Comparison of ENCODE assay signal across 7 mouse cellular contexts in the genomic region with DNA sequence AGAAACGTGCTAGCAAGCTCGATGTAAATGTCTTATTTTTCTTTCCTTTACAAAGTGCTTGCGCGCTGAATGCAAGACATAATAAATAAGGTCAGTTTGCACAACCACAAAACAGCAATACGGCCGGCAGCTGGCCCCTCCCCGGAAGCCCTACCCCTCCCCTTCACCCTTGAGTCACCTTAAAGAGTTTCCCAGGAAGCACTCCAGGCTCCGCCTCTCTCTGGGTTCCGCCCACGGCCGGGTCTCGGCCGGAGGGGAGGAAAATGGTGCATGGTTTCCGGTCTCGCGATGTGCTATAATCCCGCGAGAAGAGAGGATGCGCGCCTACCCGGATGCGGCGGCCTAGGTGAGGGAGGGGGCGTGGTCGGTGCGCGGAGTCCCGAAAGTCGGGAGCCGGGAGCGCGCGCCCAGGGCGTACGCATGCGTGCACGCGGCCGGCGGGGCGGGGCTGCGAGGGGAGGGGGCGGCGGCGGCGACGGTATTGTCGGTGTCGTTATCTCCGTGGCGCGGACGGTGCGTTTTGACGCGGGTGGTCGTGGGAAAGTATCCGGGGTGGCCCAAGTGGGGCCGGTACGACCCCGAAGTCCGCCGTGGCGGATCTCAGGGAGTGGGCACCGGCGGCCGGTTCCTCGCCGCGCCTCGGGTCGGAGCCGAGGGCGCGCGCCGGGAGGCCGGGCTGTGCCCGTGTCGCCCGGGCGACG. TPM values are rescaled to one million over a fixed set of nuclear protein-coding genes. Genes with fewer than 3 reads are reported as not detected.
DNase-seq lines count a peak whose midpoint lies in the region; ATAC-seq lines count a peak whose summit lies in the region.

A gene (minus strand): TSS at position 281 of the 701 bp plus-strand sequence.
A gene (plus strand): TSS at position 313 of the 701 bp plus-strand sequence.

- DNase-seq in adrenal gland, postnatal 14 days: peak; percentile 100
- peak; percentile 99 for DNase-seq in embryonic facial prominence, embryonic 11.5 days (ENCODE audit: low spot score)
- DNase-seq in kidney, adult 11 months: peak; percentile 99
- peak; percentile 100 for DNase-seq in limb, embryonic 10.5 days (ENCODE audit: low spot score)
- DNase-seq in spleen, adult 12 weeks (ENCODE audit: low spot score): peak; percentile 99

- no peaks in the 10 kb centered on the region for H3K4me1 ChIP-seq in embryonic facial prominence, embryonic 11.5 days (ENCODE audit: control insufficient read depth, insufficient read depth, low read length)
- H3K4me1 ChIP-seq in limb, embryonic 10.5 days: peaks cover 25% of the 10 kb centered on the region
- H3K4me1 ChIP-seq in midbrain, embryonic 13.5 days (replicated peaks): peaks cover 37% of the 10 kb centered on the region

- WGBS in embryonic facial prominence, embryonic 11.5 days: under 1% methylated on average over 75 of the region's 83 CpGs
- under 1% methylated on average over 83 of the region's 83 CpGs for WGBS in limb, embryonic 10.5 days
- WGBS in midbrain, embryonic 13.5 days: under 1% methylated on average over 62 of the region's 83 CpGs

- ATAC-seq in embryonic facial prominence, embryonic 11.5 days (replicated peaks; ENCODE audit: insufficient number of reproducible peaks, low FRiP score, low TSS enrichment, low read depth): peak; percentile 92
- ATAC-seq in granulocyte monocyte progenitor cell, adult 5-6 weeks (replicated peaks; ENCODE audit: poor library complexity, severe bottlenecking): peak; percentile 97
- peak; percentile 97 for ATAC-seq in midbrain, embryonic 13.5 days

- H3K9ac ChIP-seq in embryonic facial prominence, embryonic 11.5 days (replicated peaks; ENCODE audit: low read length): peak within 1 kb of the TSS; percentile 90
- peak within 1 kb of the TSS; percentile 96 for H3K9ac ChIP-seq in midbrain, embryonic 13.5 days (replicated peaks)

- H3K4me3 ChIP-seq in embryonic facial prominence, embryonic 11.5 days (ENCODE audit: low read depth, low read length): peak within 1 kb of the TSS; percentile 93
- H3K4me3 ChIP-seq in limb, embryonic 10.5 days: peak within 1 kb of the TSS; percentile 95
- peak within 1 kb of the TSS; percentile 95 for H3K4me3 ChIP-seq in midbrain, embryonic 13.5 days (replicated peaks)

- peak within 1 kb of the TSS; percentile 65; the same call in 1 of the 2 replicates for H3K27ac ChIP-seq in embryonic facial prominence, embryonic 11.5 days (replicated peaks; ENCODE audit: low read depth, low read length)
- H3K27ac ChIP-seq in limb, embryonic 10.5 days: peak within 1 kb of the TSS; percentile 95
- peak within 1 kb of the TSS; percentile 85 for H3K27ac ChIP-seq in midbrain, embryonic 13.5 days

- peak within 1 kb of the TSS; percentile 81 for H3K4me2 ChIP-seq in embryonic facial prominence, embryonic 11.5 days (ENCODE audit: low read depth, low read length)
- H3K4me2 ChIP-seq in midbrain, embryonic 13.5 days (replicated peaks): peak within 1 kb of the TSS; percentile 91

- no peaks in the 10 kb centered on the region; the same call in 1 of the 2 replicates for H3K36me3 ChIP-seq in embryonic facial prominence, embryonic 11.5 days (replicated peaks; ENCODE audit: control insufficient read depth, insufficient read depth, low read depth, low read length)
- H3K36me3 ChIP-seq in limb, embryonic 10.5 days: peaks cover 35% of the 10 kb centered on the region
- H3K36me3 ChIP-seq in midbrain, embryonic 13.5 days: peaks cover 16% of the 10 kb centered on the region

- H3K27me3 ChIP-seq in embryonic facial prominence, embryonic 11.5 days (ENCODE audit: control insufficient read depth, insufficient read depth, low read length): no peaks in the 10 kb centered on the region
- no peaks in the 10 kb centered on the region for H3K27me3 ChIP-seq in limb, embryonic 10.5 days (ENCODE audit: low read depth, poor library complexity, severe bottlenecking)
- no peaks in the 10 kb centered on the region for H3K27me3 ChIP-seq in midbrain, embryonic 13.5 days

- H3K9me3 ChIP-seq in embryonic facial prominence, embryonic 11.5 days (replicated peaks; ENCODE audit: control insufficient read depth, low read length): no peaks in the 10 kb centered on the region
- H3K9me3 ChIP-seq in limb, embryonic 10.5 days (replicated peaks): no peaks in the 10 kb centered on the region
- H3K9me3 ChIP-seq in midbrain, embryonic 13.5 days: no peaks in the 10 kb centered on the region

RNA-seq across cellular contexts. Expression of the first gene that starts in this region (rescaled TPM):
- total RNA-seq in adrenal gland, postnatal 14 days (2021): 29.6 and 32.2 TPM in 2 replicates
- 17.8 and 18.4 TPM in 2 replicates for polyA plus RNA-seq in embryonic facial prominence, embryonic 11.5 days (2014; fragmentation: Nextera tagmentation; extraction: Ambion mirVana)
- 31.0 and 68.9 TPM in 2 replicates for total RNA-seq in granulocyte monocyte progenitor cell, adult 5-6 weeks (2014; fragmentation: Nextera tagmentation)
- total RNA-seq in granulocyte monocyte progenitor cell, adult 5-6 weeks (2017): 56.4 and 67.5 TPM in 2 replicates
- polyA plus RNA-seq in limb, embryonic 10.5 days (2016; fragmentation: Nextera tagmentation; extraction: Ambion mirVana): 10.0 and 11.6 TPM in 2 replicates
- polyA plus RNA-seq in midbrain, embryonic 13.5 days (2015; fragmentation: Nextera tagmentation; extraction: Ambion mirVana): 43.7 and 51.6 TPM in 2 replicates

RNA-seq across cellular contexts. Expression of the second gene that starts in this region (rescaled TPM):
- 58.4 and 60.0 TPM in 2 replicates for total RNA-seq in adrenal gland, postnatal 14 days (2021)
- polyA plus RNA-seq in embryonic facial prominence, embryonic 11.5 days (2014; fragmentation: Nextera tagmentation; extraction: Ambion mirVana): 104 and 105 TPM in 2 replicates
- total RNA-seq in granulocyte monocyte progenitor cell, adult 5-6 weeks (2014; fragmentation: Nextera tagmentation): 76.3 and 98.6 TPM in 2 replicates
- total RNA-seq in granulocyte monocyte progenitor cell, adult 5-6 weeks (2017): 29.1 and 53.0 TPM in 2 replicates
- polyA plus RNA-seq in limb, embryonic 10.5 days (2016; fragmentation: Nextera tagmentation; extraction: Ambion mirVana): 99.5 and 116 TPM in 2 replicates
- 154 and 164 TPM in 2 replicates for polyA plus RNA-seq in midbrain, embryonic 13.5 days (2015; fragmentation: Nextera tagmentation; extraction: Ambion mirVana)

Comparison
In these comparisons a context has a peak if more than half of its experiments do, and no peak if none do; other contexts are left out.
1. Peak in every context shown above with its lines: DNase-seq, ATAC-seq, H3K4me3 ChIP-seq and H3K27ac ChIP-seq.